Mouse (Mus musculus) mouse trophoblast stem cell (cell line): ENCODE measurements at regions not wholly inside any gene's neighbourhood (a gene's known extent, or its start where the extent isn't known, plus 50 kb on each side); places are given as distances from the start of the nearest gene placed in this dataset.

Experiments used
- in situ Hi-C, 2 experiments: fragments of 300-500 bp; cut with MseI, MboI; formaldehyde crosslinking; loops; 2 replicates in 1 of 2; 3 replicates in 1 of 2; pipeline ENCODE4 v1.15.1; 2025

- in situ Hi-C loops, result no loop called here
These were observed 339.4 kb downstream of the Dhx35 start for GRCm38 (mm10) chr2:159134042-159134441.

GRCm38 (mm10) chr2:159138603-159139002 is 344.0 kb downstream of the Dhx35 start:
- in situ Hi-C loops, result no loop called here

- in situ Hi-C loops, result no loop called here
These were observed 351.4 kb downstream of the Dhx35 start for GRCm38 (mm10) chr2:159145980-159146379.

GRCm38 (mm10) chr2:159163985-159164384 is 369.4 kb downstream of the Dhx35 start:
- in situ Hi-C loops, result no loop called here

- in situ Hi-C loops, result no loop called here
These were observed 374.0 kb downstream of the Dhx35 start for GRCm38 (mm10) chr2:159168553-159169064.

- in situ Hi-C loops, result no loop called here
These were observed 401.5 kb downstream of the Dhx35 start for GRCm38 (mm10) chr2:159196156-159196555.

- in situ Hi-C loops, result no loop called here
These were observed 437.7 kb downstream of the Dhx35 start for GRCm38 (mm10) chr2:159232266-159232665.

GRCm38 (mm10) chr2:159235000-159235399 is 440.4 kb downstream of the Dhx35 start:
- in situ Hi-C loops, result no loop called here

- in situ Hi-C loops, result no loop called here
These were observed 455.5 kb downstream of the Dhx35 start for GRCm38 (mm10) chr2:159250065-159250464.

- in situ Hi-C loops, result no loop called here
These were observed 456.5 kb downstream of the Dhx35 start for GRCm38 (mm10) chr2:159250993-159251665.

GRCm38 (mm10) chr2:159270221-159271080 is 475.8 kb downstream of the Dhx35 start:
- in situ Hi-C loops, result no loop called here

GRCm38 (mm10) chr2:159278896-159279295 is 484.3 kb downstream of the Dhx35 start:
- in situ Hi-C loops, result no loop called here

- in situ Hi-C loops, result no loop called here
These were observed 487.1 kb downstream of the Dhx35 start for GRCm38 (mm10) chr2:159281558-159282320.

- in situ Hi-C loops, result no loop called here
These were observed 489.5 kb downstream of the Dhx35 start for GRCm38 (mm10) chr2:159284100-159284499.

- in situ Hi-C loops, result no loop called here
These were observed 490.1 kb downstream of the Dhx35 start for GRCm38 (mm10) chr2:159284525-159285189.

- in situ Hi-C loops, result no loop called here
These were observed 493.5 kb downstream of the Dhx35 start for GRCm38 (mm10) chr2:159287996-159288563.

GRCm38 (mm10) chr2:159290081-159290480 is 495.5 kb downstream of the Dhx35 start:
- in situ Hi-C loops, result no loop called here

GRCm38 (mm10) chr2:159307001-159307400 is 512.4 kb downstream of the Dhx35 start:
- in situ Hi-C loops, result no loop called here

- in situ Hi-C loops, result no loop called here
These were observed 540.1 kb downstream of the Dhx35 start for GRCm38 (mm10) chr2:159334711-159335110.

- in situ Hi-C loops, result no loop called here
These were observed 542.0 kb downstream of the Dhx35 start for GRCm38 (mm10) chr2:159336646-159337045.
